Mouse (Mus musculus) liver (tissue): ENCODE results near the gene Aak1.
"Not testable (repeated sequence)": the region's sequence is repeated elsewhere in the genome, so short reads cannot be mapped to it uniquely, and the experiment has no call there.

Experiments
- DNase-seq: peaks from one replicate; pipeline ENCODE4 v3.0.0-alpha.2; 2020; ENCODE audit warnings: mixed read lengths

Gene Aak1

DNA sequence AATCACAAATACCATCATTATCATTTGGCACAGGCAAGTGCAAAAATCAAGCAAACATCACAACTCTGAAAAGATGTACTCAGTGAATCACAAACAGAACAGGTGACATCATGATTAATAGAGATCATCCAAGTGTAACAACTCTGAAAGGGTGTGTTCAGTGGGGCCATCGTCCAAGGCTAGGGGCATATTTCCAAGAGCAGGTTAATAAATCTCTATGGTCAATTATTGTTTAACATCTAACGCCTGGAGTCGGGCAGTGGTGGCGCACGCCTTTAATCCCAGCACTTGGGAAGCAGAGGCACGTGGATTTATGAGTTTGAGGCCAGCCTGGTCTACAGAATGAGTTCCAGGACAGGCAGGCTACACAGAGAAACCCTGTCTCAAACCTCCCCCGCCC is 182.0 kb downstream of the Aak1 start:
- not testable (repeated sequence) for DNase-seq

DNA sequence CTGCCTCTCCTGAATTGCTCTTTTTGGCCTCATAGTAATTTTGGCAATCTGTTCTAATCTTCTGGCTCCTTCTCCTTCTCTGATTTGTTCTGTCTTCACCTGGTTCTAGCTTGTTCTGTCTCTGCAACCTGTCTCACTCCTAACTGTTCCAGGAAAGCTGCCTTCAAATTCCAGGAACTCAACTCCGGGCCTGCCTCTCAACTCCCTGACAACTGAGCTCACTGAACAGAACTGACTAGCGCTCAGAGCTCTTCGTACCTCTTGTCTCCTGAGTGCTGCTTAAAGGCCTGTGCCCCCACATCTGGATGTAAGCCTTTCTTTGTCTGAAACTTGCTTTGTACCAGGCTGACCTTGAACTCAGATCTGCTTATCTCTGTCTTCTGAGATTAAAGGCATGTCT is 183.1 kb downstream of the Aak1 start:
- no peak for DNase-seq

DNA sequence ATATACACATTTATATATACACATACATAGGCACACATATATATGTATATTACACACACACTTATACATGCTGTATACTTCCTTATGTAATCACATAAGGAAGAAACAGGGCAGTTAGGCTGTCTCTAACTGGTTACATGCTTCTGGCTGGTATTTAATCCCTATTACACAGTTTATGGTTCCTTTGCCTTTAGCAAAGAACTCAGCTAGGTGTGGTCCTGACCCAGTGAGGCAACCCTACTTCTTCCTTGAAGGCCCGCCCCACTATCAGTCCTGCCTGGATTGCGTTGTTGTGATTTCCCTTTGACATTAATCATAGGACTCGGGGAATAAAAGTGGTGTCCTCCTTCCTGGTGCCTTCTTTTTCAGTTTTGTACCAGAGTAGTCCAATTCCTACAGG is 185.1 kb downstream of the Aak1 start:
- no peak for DNase-seq

DNA sequence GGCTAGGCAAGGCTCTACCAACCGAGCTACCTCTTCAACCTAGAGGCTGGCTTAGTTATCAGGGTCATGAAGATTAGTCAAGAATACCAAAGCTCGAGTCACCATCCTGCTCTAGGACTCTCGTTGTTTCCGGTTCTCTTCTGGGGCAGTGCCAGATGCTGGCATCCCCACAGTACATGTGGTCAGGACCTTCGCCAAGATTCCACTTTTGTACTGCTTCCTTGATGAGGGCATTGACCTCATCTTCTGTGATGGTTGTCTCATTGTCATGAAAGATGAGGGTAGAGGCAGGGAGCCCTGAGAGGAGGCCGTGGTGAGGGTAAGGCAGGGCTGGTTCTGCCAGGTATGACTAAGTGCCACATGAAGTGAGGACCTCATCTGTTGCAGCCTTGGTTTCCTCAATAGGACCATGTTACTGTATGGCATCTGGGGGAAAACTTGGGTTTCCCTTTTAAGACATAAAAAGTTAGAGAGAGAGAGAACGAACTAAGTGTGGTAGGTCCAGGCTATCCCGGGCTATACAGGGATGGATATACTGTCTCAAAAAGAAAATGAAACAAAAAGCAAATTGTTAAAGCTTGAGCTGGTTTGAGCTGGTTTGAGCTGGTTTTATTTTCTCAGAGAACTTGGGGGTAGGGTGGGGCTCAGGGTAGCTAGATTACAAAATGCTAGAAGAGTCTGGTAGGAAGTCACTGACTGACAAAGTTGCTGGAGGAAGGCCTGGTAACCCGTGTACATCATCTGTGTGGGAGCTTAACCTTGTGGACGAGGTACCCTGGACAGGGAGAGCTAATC is 188.7 kb downstream of the Aak1 start:
- no peak for DNase-seq

DNA sequence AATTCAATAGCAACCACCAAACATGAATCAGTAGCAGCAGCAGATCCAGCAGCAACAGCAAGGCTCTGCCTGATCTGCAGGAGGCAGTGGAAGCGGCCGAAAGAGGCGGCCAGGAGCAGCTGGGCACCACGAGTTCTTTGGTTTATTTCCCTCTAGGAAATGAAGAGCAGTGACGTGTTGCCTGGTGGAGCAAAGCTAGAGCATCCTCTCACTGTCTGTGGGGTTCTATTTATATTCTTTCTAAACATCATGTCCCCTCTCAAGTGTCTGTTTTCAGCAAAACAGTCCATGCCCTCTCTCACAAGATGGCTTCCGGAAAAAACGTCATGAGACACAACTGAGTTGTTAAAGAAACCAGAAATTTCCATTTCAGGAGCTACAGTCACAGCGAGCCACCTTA is 189.8 kb downstream of the Aak1 start:
- no peak for DNase-seq

DNA sequence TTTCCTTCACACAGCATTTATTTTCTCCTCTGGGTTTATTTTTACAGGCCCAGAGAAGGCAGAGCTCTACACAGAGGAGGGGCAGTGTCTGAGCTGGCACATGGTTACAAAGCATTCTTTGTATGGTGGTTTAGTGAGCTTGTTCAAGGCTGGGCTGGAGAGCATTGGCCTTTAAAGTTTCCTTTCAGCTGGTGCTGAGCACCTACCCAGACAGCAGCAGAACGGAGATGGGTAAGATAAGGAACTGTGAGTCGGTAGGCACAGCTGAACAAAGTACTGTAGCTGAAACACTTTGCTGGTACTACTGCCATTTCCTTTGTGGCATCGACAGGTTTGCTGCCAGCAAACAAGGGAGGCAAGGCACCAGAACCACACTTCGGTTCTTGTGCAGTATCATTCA is 191.7 kb downstream of the Aak1 start:
- DNase-seq, result no peak

DNA sequence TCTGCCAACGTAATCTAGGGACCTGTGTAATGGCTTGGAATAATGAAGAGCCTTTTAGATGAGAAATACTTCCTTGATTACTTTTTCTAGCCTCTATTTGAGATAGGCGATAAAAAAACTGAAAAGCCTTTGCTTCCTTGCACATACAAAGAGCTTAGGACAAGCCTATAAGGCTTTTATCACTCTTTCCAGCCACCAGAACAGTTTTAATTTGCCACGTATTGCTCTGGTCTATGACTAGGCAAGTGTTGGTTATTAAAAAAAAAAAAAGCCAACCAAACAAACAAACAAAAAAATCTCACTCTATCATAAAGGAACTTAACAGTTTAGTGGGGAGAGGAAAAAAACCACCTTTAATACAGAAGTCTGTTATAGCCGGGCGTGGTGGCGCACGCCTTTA is 192.1 kb downstream of the Aak1 start:
- no peak for DNase-seq

DNA sequence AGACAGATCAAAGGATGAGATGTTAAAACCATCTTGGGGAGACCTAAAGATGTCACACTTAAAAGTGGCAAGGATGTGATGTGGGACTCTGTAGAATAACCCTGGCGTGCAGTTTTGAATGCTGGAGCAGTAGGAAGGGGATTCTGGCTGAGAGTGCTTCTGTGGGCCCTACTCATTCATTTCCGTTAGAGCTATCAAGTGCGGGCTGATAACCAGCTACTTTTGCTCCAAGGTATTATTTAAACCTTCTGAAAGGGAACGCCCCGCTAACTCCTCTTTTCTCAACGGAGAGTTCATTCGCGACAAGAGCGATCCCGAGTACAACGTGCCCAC is 192.7 kb downstream of the Aak1 start:
- DNase-seq, result no peak

DNA sequence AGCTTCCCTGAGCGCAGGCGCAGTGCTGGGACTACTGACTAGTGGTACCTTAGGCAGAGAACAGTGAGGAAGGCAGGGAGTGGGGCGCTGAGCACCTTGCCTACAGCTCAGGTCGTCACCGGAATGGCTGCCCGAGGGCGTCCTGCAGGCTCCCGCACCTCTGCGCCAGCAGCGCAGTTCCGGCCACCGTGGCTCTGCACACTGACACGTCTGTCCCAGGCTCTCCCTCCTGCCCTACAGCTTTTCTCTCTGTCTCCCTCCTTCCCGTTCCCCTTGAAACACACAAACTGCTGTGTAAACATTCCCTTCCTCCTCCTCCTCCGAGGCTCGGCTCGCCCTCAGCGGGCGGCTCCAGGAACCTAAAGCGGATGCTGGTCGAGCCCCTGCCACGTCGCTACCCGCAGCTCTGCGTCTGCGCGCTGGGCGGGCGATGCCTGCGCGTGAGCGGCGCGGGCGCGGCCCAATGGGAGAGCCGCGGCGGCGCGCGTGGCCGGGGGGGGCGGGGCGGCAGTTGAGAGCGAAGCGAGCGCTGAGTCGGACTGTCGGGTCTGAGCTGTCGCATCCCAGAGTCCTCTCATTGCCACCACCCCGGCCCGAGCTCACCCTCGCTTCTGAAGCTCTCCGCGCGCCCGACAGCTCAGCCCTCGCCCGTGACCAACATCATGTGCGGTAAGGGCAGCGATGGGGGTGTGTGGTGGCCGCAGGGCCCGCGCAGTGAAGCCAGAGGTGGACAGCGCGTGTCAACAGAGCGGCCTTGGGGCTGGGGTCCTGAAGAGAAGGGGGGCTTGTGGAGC is 193.2 kb downstream of the Aak1 start, which contains the start of gene Gfpt1:
Gfpt1 (plus strand) TSS at position 510 of the 794 bp plus-strand sequence.
- DNase-seq, result peak; percentile 96

DNA sequence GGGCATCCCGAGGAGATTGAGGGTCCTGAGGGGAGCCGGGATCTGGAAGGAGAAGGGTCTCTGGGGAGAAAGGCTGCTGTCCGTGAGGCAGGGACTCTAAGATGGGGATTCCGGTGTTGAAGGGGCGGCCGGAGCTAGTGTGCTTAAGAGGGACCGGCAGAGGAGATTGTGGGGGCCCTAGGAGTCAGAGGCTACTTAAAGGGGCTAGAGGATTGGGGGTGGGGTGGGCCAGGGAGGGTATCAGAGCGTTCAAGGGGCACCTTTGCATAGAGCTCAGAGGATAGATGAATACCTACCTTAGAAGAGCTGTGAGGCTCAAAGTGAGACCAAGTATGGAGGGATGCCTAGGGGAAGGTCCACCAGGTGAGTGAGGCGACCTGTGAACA is 193.8 kb downstream of the Aak1 start:
- DNase-seq, result no peak

DNA sequence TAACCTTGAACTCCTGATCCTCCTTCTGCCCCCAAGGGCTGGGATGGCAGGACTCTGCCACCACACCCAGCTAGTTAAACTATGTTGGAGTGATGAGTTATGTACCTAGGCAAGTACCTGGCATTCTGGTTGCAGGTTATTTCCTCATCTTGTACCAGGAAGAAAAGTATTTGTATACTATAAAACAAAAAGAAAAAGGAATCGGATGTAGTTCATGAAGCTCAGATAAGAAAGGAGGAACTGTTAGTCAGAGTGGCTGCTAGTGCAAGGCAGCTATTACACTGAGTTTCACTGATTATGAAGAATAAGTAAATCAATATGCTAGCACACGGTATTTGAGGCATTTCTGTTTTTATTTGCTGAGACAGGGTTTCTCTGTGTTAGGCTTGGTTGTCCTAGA is 195.6 kb downstream of the Aak1 start:
- no peak for DNase-seq

DNA sequence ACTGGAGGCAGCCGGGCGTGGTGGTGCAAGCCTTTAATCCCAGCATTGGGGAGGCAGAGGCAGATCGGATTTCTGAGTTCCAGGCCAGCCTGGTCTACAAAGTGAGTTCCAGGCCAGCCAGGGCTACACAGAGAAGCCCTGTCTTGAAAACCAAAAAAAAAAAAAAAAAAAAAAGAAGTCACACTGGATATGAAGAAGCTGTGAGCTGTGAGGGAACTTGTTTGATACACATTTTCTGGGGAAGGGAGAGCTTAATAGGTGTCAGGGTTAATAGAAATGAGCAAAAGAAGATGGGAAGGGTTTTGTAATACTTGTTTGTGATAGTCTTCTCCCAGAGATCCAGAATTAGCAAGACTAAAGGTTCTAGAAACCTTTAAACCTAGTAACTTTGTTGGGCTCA is 196.2 kb downstream of the Aak1 start:
- no peak for DNase-seq

DNA sequence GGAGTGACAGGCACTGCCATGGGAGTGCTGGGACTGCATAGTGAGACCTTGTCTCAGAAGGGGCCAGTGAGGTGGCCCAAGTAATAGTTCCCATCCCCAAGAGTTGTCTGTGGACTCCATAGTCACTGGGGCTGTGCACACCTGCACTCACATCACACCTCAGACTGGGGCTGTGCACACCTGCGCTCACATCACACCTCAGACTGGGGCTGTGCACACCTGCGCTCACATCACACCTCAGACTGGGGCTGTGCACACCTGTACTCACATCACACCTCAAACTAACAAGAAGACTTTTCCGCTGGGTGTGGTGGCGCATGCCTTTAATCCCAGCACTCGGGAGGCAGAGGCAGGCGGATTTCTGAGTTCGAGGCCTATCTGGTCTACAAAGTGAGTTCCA is 199.4 kb downstream of the Aak1 start:
- not testable (repeated sequence) for DNase-seq

DNA sequence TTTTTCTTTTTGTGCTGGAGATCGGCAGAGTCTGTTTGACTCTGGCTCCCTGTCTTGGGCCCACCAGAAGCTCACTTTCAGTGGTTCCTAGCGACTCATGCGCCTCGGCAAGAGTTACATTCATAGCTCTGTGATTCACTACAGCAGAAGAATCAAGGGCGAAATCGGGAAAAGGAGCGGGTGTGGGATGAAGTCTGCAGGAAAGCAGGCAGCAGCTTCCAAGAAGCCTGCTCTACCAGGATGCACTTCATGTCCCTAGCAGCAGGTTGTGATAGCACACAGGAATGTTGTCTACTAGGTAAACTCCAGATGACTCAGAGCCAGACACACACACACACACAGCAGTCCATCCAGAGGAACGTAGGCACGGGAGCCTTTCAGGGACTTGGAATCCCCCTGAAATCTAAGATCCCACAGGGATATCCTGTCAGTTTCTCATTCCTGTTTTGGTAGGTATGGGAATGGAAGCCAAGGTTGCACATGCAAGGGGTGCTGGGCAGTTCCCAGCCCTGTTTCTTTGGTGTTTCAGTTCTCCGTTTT is 202.6 kb downstream of the Aak1 start:
- no peak for DNase-seq
